Mouse (Mus musculus) embryo, embryonic 11.5 days (tissue): ENCODE results near the gene Ripk3.

Source experiments
- DNase-seq: peaks from one replicate; pipeline ENCODE4 v3.0.0-alpha.2; 2012; ENCODE audit warnings: low read depth, low spot score

Ripk3 gene

GRCm38 (mm10) chr14:55788256-55789050, at the start of gene Ripk3:
Ripk3 (minus strand) TSS chr14:55788865.
- no peak for DNase-seq

- DNase-seq = no peak
Observed at GRCm38 (mm10) chr14:55838312-55838711, 49.6 kb upstream of the Ripk3 start.

- DNase-seq = no peak
Observed at GRCm38 (mm10) chr14:55834808-55835533, 46.3 kb upstream of the Ripk3 start.

GRCm38 (mm10) chr14:55833126-55833525, 44.5 kb upstream of the Ripk3 start:
- DNase-seq = no peak

- no peak for DNase-seq
Observed at GRCm38 (mm10) chr14:55830331-55830730, 41.7 kb upstream of the Ripk3 start.

GRCm38 (mm10) chr14:55829854-55830253, 41.2 kb upstream of the Ripk3 start:
- DNase-seq = no peak

GRCm38 (mm10) chr14:55828716-55829263, 40.1 kb upstream of the Ripk3 start:
- no peak for DNase-seq

- no peak for DNase-seq
Observed at GRCm38 (mm10) chr14:55826551-55827340, 38.1 kb upstream of the Ripk3 start.

- no peak for DNase-seq
Observed at GRCm38 (mm10) chr14:55826142-55826541, 37.5 kb upstream of the Ripk3 start.

GRCm38 (mm10) chr14:55825216-55826051, 36.8 kb upstream of the Ripk3 start:
- DNase-seq = no peak

- peak; percentile 57 for DNase-seq
Observed at GRCm38 (mm10) chr14:55824481-55825215, 36.0 kb upstream of the Ripk3 start.

GRCm38 (mm10) chr14:55824001-55824480, 35.4 kb upstream of the Ripk3 start:
- DNase-seq = no peak

GRCm38 (mm10) chr14:55822991-55823762, 34.5 kb upstream of the Ripk3 start, which contains the start of gene Nfatc4:
Nfatc4 (plus strand) TSS chr14:55823144.
- DNase-seq = peak; percentile 90

GRCm38 (mm10) chr14:55822435-55822990, 33.8 kb upstream of the Ripk3 start:
- peak; percentile 80 for DNase-seq

- DNase-seq = no peak
Observed at GRCm38 (mm10) chr14:55820576-55820975, 31.9 kb upstream of the Ripk3 start.

- DNase-seq = no peak
Observed at GRCm38 (mm10) chr14:55819845-55820405, 31.3 kb upstream of the Ripk3 start.

- DNase-seq = no peak
Observed at GRCm38 (mm10) chr14:55815310-55815751, 26.7 kb upstream of the Ripk3 start.

- peak; percentile 76 for DNase-seq
Observed at GRCm38 (mm10) chr14:55814885-55815284, 26.2 kb upstream of the Ripk3 start.
